Mouse (Mus musculus) small intestine, adult 2 months (tissue): ENCODE data around the gene Adam17. TPM values are rescaled to one million over a fixed set of nuclear protein-coding genes. Genes with fewer than 3 reads are reported as not detected.

Source experiments
- H3K27ac ChIP-seq: fragments of 200-500 bp; 2 replicates; pipeline ENCODE4 v1.5.1; 2012; ENCODE audit warnings: low read depth, low read length, control low read depth, inconsistent platforms; ENCODE audit not compliant: insufficient read depth
- H3K27me3 ChIP-seq: fragments of 200-500 bp; 2 replicates; pipeline ENCODE4 v1.6.1; 2012; ENCODE audit warnings: mild to moderate bottlenecking, moderate library complexity, low read length, inconsistent platforms; ENCODE audit not compliant: control insufficient read depth, insufficient read depth
- H3K36me3 ChIP-seq: fragments of 200-500 bp; 2 replicates; pipeline ENCODE4 v1.6.1; 2012; ENCODE audit warnings: mild to moderate bottlenecking, low read length, control low read depth, inconsistent platforms; ENCODE audit not compliant: control insufficient read depth, insufficient read depth
- H3K4me1 ChIP-seq: fragments of 200-500 bp; 2 replicates; pipeline ENCODE4 v1.6.1; 2012; ENCODE audit warnings: low read length, inconsistent platforms, mixed read lengths; ENCODE audit not compliant: control insufficient read depth, insufficient read depth, insufficient read length
- H3K4me3 ChIP-seq: fragments of 200-500 bp; 2 replicates; pipeline ENCODE4 v1.5.1; 2012; ENCODE audit warnings: low read depth, mild to moderate bottlenecking, control low read depth, inconsistent platforms, low read length, moderate library complexity
- CTCF ChIP-seq: fragments of 200-500 bp; IDR thresholded peaks from 2 replicates; pipeline ENCODE4 v1.5.1; 2012; ENCODE audit warnings: low read depth, mild to moderate bottlenecking, control low read depth, inconsistent platforms, low read length, moderate library complexity, mixed read lengths; ENCODE audit not compliant: insufficient replicate concordance, insufficient read length; ENCODE audit errors: extremely low read depth
- POLR2A ChIP-seq: fragments of 200-500 bp; IDR thresholded peaks from 2 replicates; pipeline ENCODE4 v1.6.1; 2012; ENCODE audit warnings: low read depth, mild to moderate bottlenecking, control low read depth, inconsistent platforms, low read length, moderate library complexity
- WGBS: fragments of 180-500 bp; shearing (Covaris S2); methylation state at CpG from one replicate; pipeline ENCODE4 v1.1.7; 2018; 5-methylcytosine and 5-hydroxymethylcytosine counted together
- polyA plus RNA-seq: library from polyadenylated mRNA; depleted of rRNA; stranded (reverse); fragments of >200 nt; gene quantifications from 2 replicates; pipeline ENCODE4 v1.2.3, GENCODE M21; 2012; rRNA removed

Gene Adam17
- polyA plus RNA-seq, 1 experiment: 10.1 TPM

DNA sequence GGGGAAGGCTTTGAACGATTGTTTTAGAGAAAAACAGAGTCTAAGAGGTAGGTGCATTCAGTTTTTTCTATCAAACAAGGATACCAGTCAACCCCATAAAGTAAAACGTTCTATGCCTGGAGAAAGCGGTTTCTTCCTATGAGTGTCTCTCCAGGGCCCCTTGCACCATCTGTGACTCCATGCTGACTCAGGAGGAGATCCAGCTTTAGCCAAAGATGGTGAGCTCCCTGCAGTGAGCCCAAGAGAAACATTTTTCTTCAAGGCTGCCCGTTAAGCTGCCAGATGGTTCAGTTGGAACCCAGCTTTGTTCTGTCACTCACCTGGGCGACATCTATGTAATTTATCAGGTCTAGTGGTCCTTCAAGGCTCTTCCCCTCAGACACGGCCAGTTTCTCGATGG, 99.0 kb downstream of the Adam17 start:
- Histone ChIP-seq H3K4me3 (no peak overlapping the region), H3K4me1 (no peaks in the 10 kb centered on the region), H3K36me3 (peaks cover 43% of the 10 kb centered on the region), H3K27ac (no peak overlapping the region), H3K27me3 (no peaks in the 10 kb centered on the region)
- TF ChIP-seq CTCF (no peak), POLR2A (no peak)
- 89% methylated on average over 7 of the region's 7 CpGs for WGBS

Other genes with a start within 250 kb of the Adam17 start
- 3.7 and 9.9 TPM in 2 replicates for gene Cpsf3, start 88.2 kb downstream of the Adam17 start, polyA plus RNA-seq
- 2.1 and 3.7 TPM in 2 replicates for gene Itgb1bp1, start 87.3 kb downstream of the Adam17 start, polyA plus RNA-seq
- gene Iah1, start 57.2 kb downstream of the Adam17 start, polyA plus RNA-seq: 10.7 and 63.7 TPM in 2 replicates
- gene Ywhaq, start 44.0 kb upstream of the Adam17 start, polyA plus RNA-seq: 13.5 and 39.4 TPM in 2 replicates